Mouse (Mus musculus): ENCODE measurements at regions not wholly inside any gene's neighbourhood (a gene's known extent, or its start where the extent isn't known, plus 50 kb on each side); places are given as distances from the start of the nearest gene placed in this dataset.

GRCm38 (mm10) chr9:79295306-79295705 lies 423.3 kb downstream of the Col12a1 start:
- 67% methylated on average over 3 of the region's 3 CpGs for whole genome bisulfite sequencing
- Histone ChIP-seq H3K4me2 (no peak overlapping the region), H3K27ac (no peak overlapping the region), H3K9ac (no peak overlapping the region), H3K36me3 (no peaks in the 10 kb centered on the region), H3K27me3 (no peaks in the 10 kb centered on the region), H3K4me1 (no peaks in the 10 kb centered on the region), H3K4me3 (no peak overlapping the region), H3K9me3 (no peaks in the 10 kb centered on the region)
- ATAC-seq (ENCODE audit: borderline replicate concordance, extremely low read depth, low FRiP score, low TSS enrichment), result no peak

- Histone ChIP-seq H3K27ac (no peak overlapping the region), H3K36me3 (no peaks in the 10 kb centered on the region), H3K4me3 (no peak overlapping the region), H3K4me1 (no peaks in the 10 kb centered on the region), H3K9ac (no peak overlapping the region), H3K4me2 (no peak overlapping the region), H3K9me3 (no peaks in the 10 kb centered on the region), H3K27me3 (no peaks in the 10 kb centered on the region)
- 84% methylated on average over 3 of the region's 3 CpGs for WGBS
- no peak for ATAC-seq (ENCODE audit: borderline replicate concordance, extremely low read depth, low FRiP score, low TSS enrichment)
Observed at GRCm38 (mm10) chr9:79301580-79301979, 417.1 kb downstream of the Col12a1 start.

GRCm38 (mm10) chr9:79310591-79310990 lies 408.0 kb downstream of the Col12a1 start:
- 25% methylated on average over 3 of the region's 3 CpGs for WGBS
- Histone ChIP-seq H3K4me1 (no peaks in the 10 kb centered on the region), H3K9ac (no peak overlapping the region), H3K27ac (no peak overlapping the region), H3K9me3 (no peaks in the 10 kb centered on the region), H3K27me3 (no peaks in the 10 kb centered on the region), H3K36me3 (no peaks in the 10 kb centered on the region), H3K4me3 (no peak overlapping the region), H3K4me2 (no peak overlapping the region)
- no peak for ATAC-seq (ENCODE audit: borderline replicate concordance, extremely low read depth, low FRiP score, low TSS enrichment)

- Histone ChIP-seq H3K9me3 (no peaks in the 10 kb centered on the region), H3K9ac (no peak overlapping the region), H3K27ac (no peak overlapping the region), H3K36me3 (no peaks in the 10 kb centered on the region), H3K4me3 (no peak overlapping the region), H3K4me2 (no peak overlapping the region), H3K27me3 (no peaks in the 10 kb centered on the region), H3K4me1 (no peaks in the 10 kb centered on the region)
- ATAC-seq (ENCODE audit: borderline replicate concordance, extremely low read depth, low FRiP score, low TSS enrichment), result no peak
Observed at GRCm38 (mm10) chr9:79317411-79317810, 401.2 kb downstream of the Col12a1 start.

- H3K27me3 ChIP-seq, result no peaks in the 10 kb centered on the region
- H3K9ac ChIP-seq, result no peak overlapping the region
- no peak overlapping the region for H3K4me3 ChIP-seq
- 84% methylated on average over 15 of the region's 15 CpGs for WGBS
- H3K27ac ChIP-seq, result no peak overlapping the region
- no peaks in the 10 kb centered on the region for H3K9me3 ChIP-seq
- no peak overlapping the region for H3K4me2 ChIP-seq
- H3K4me1 ChIP-seq, result no peaks in the 10 kb centered on the region
- H3K36me3 ChIP-seq, result no peaks in the 10 kb centered on the region
- ATAC-seq (ENCODE audit: borderline replicate concordance, extremely low read depth, low FRiP score, low TSS enrichment), result no peak
Observed at GRCm38 (mm10) chr9:79346371-79347096, 372.1 kb downstream of the Col12a1 start.

- H3K4me1 ChIP-seq, result no peaks in the 10 kb centered on the region
- no peaks in the 10 kb centered on the region for H3K9me3 ChIP-seq
- no peak overlapping the region for H3K9ac ChIP-seq
- 80% methylated on average over 2 of the region's 2 CpGs for WGBS
- H3K36me3 ChIP-seq, result no peaks in the 10 kb centered on the region
- no peaks in the 10 kb centered on the region for H3K27me3 ChIP-seq
- H3K27ac ChIP-seq, result no peak overlapping the region
- no peak overlapping the region for H3K4me2 ChIP-seq
- no peak overlapping the region for H3K4me3 ChIP-seq
- ATAC-seq (ENCODE audit: borderline replicate concordance, extremely low read depth, low FRiP score, low TSS enrichment), result no peak
Observed at GRCm38 (mm10) chr9:79392020-79392419, 326.6 kb downstream of the Col12a1 start.

GRCm38 (mm10) chr9:79414989-79415388 lies 303.6 kb downstream of the Col12a1 start:
- Histone ChIP-seq H3K9ac (no peak overlapping the region), H3K36me3 (no peaks in the 10 kb centered on the region), H3K27ac (no peak overlapping the region), H3K4me3 (no peak overlapping the region), H3K9me3 (no peaks in the 10 kb centered on the region), H3K4me1 (no peaks in the 10 kb centered on the region), H3K4me2 (no peak overlapping the region), H3K27me3 (no peaks in the 10 kb centered on the region)
- no peak for ATAC-seq (ENCODE audit: borderline replicate concordance, extremely low read depth, low FRiP score, low TSS enrichment)

GRCm38 (mm10) chr9:79430417-79430816 lies 288.2 kb downstream of the Col12a1 start:
- WGBS, result 69% methylated on average over 1 of the region's 1 CpGs
- Histone ChIP-seq H3K36me3 (no peaks in the 10 kb centered on the region), H3K9ac (no peak overlapping the region), H3K9me3 (no peaks in the 10 kb centered on the region), H3K27ac (no peak overlapping the region), H3K4me3 (no peak overlapping the region), H3K4me1 (no peaks in the 10 kb centered on the region), H3K27me3 (no peaks in the 10 kb centered on the region), H3K4me2 (no peak overlapping the region)
- ATAC-seq (ENCODE audit: borderline replicate concordance, extremely low read depth, low FRiP score, low TSS enrichment), result no peak

GRCm38 (mm10) chr9:79437636-79438035 lies 281.0 kb downstream of the Col12a1 start:
- Histone ChIP-seq H3K9ac (no peak overlapping the region), H3K4me3 (no peak overlapping the region), H3K36me3 (no peaks in the 10 kb centered on the region), H3K27ac (no peak overlapping the region), H3K9me3 (no peaks in the 10 kb centered on the region), H3K4me2 (no peak overlapping the region), H3K27me3 (no peaks in the 10 kb centered on the region), H3K4me1 (peaks cover 7% of the 10 kb centered on the region; the same call in 1 of the 2 replicates)
- ATAC-seq (ENCODE audit: borderline replicate concordance, extremely low read depth, low FRiP score, low TSS enrichment), result no peak
- WGBS, result 75% methylated on average over 3 of the region's 3 CpGs

GRCm38 (mm10) chr9:79439233-79439960 lies 279.2 kb downstream of the Col12a1 start:
- H3K4me3 ChIP-seq, result no peak overlapping the region
- no peaks in the 10 kb centered on the region for H3K9me3 ChIP-seq
- no peak overlapping the region for H3K27ac ChIP-seq
- ATAC-seq (ENCODE audit: borderline replicate concordance, extremely low read depth, low FRiP score, low TSS enrichment), result no peak
- H3K27me3 ChIP-seq, result no peaks in the 10 kb centered on the region
- WGBS, result 31% methylated on average over 11 of the region's 11 CpGs
- H3K4me2 ChIP-seq, result no peak overlapping the region
- H3K4me1 ChIP-seq, result peaks cover 7% of the 10 kb centered on the region; the same call in 1 of the 2 replicates
- H3K9ac ChIP-seq, result no peak overlapping the region
- no peaks in the 10 kb centered on the region for H3K36me3 ChIP-seq

- Histone ChIP-seq H3K4me2 (no peak overlapping the region), H3K27me3 (no peaks in the 10 kb centered on the region), H3K4me3 (no peak overlapping the region), H3K9me3 (no peaks in the 10 kb centered on the region), H3K4me1 (no peaks in the 10 kb centered on the region), H3K27ac (no peak overlapping the region), H3K36me3 (no peaks in the 10 kb centered on the region), H3K9ac (no peak overlapping the region)
- WGBS, result 66% methylated on average over 3 of the region's 3 CpGs
- ATAC-seq (ENCODE audit: borderline replicate concordance, extremely low read depth, low FRiP score, low TSS enrichment), result no peak
Observed at GRCm38 (mm10) chr9:79455226-79455625, 263.4 kb downstream of the Col12a1 start.

GRCm38 (mm10) chr9:79479118-79479517 lies 239.5 kb downstream of the Col12a1 start:
- Histone ChIP-seq H3K36me3 (no peaks in the 10 kb centered on the region), H3K4me2 (no peak overlapping the region), H3K27ac (no peak overlapping the region), H3K4me1 (no peaks in the 10 kb centered on the region), H3K9ac (no peak overlapping the region), H3K27me3 (no peaks in the 10 kb centered on the region), H3K4me3 (no peak overlapping the region), H3K9me3 (no peaks in the 10 kb centered on the region)
- WGBS, result 28% methylated on average over 1 of the region's 1 CpGs
- ATAC-seq (ENCODE audit: borderline replicate concordance, extremely low read depth, low FRiP score, low TSS enrichment), result no peak

Measured in lung, embryonic 15.5 days (tissue).